ENCODE assay signal across 13 mouse cellular contexts in the genomic region with DNA sequence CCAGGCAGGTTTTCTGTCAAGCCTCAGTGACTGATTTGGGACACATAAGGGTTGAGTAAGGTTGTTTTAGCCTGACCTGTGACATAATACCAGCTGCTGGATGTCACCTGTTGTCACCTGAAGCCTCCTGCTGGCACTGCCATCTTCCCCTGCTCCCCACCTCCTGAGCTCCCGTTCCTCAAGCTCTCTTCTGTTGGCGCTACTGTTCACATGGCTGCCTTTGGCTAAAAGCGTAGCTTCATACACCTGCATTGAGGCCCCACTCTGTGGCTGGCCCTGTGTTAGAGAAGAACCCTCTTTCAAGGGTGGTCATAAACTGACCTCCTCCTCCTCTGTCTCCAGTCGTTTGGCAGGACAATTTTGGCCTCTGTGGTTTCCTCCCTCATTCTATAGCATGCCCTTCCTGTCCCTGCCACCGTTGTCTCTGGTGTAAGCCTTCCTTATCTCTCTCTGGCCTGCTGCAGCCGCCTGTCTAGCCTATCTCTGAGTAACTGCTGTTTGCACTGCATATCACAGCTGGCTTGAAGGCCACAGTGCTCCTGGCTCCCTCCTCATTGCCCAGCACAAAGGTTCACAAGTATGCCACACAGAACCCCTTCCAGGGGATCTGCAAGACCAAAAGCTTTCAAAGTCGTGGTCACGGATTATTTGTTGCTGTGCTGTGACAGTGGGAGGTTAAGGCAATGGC. TPM values are rescaled to one million over a fixed set of nuclear protein-coding genes. Genes with fewer than 3 reads are reported as not detected.
DNase-seq lines count a peak whose midpoint lies in the region; ATAC-seq and TF ChIP-seq lines count a peak whose summit lies in the region.
"Had no signal": no experiment of that assay in that cellular context is flagged by ENCODE, and none has a peak within 500 bp of the region (broad histone marks: within the 10 kb centered on the region; RNA-seq: fewer than 3 reads in every experiment).

No protein-coding gene starts in this region.

- H3K79me2 ChIP-seq in CH12.LX (replicated peaks; ENCODE audit: control insufficient read depth, extremely low read depth, insufficient read depth, poor library complexity, severe bottlenecking) = no peaks in the 10 kb centered on the region; the same call in none of the 2 replicates

- H3K9ac ChIP-seq in CH12.LX (ENCODE audit: insufficient read depth, low read depth) = peak overlapping the region; percentile 77; the same call in 1 of the 2 replicates
- H3K9ac ChIP-seq: forebrain, embryonic 12.5 days; hindbrain, embryonic 15.5 days; limb, embryonic 15.5 days had no signal

- no peak for TF ChIP-seq EP300 in CH12.LX (IDR thresholded peaks at IDR 0.05; ENCODE audit: low read length)

- no peaks in the 10 kb centered on the region for H3K9me3 ChIP-seq in heart, embryonic 10.5 days
- peaks cover 4% of the 10 kb centered on the region for H3K9me3 ChIP-seq in CH12.LX (replicated peaks; ENCODE audit: low read length)
- no peaks in the 10 kb centered on the region for H3K9me3 ChIP-seq in megakaryocyte, embryonic 14.5 days
- H3K9me3 ChIP-seq: forebrain, embryonic 12.5 days; hindbrain, embryonic 15.5 days; limb, embryonic 15.5 days had no signal

- peaks cover 32% of the 10 kb centered on the region for H3K4me1 ChIP-seq in heart, embryonic 10.5 days
- H3K4me1 ChIP-seq in CH12.LX (ENCODE audit: control insufficient read depth in 1 of 2, insufficient read depth in 2 of 2) = peaks cover 24 to 71% of the 10 kb centered on the region in 2 experiments
- H3K4me1 ChIP-seq in megakaryocyte, embryonic 14.5 days = peaks cover 100% of the 10 kb centered on the region
- H3K4me1 ChIP-seq: hindbrain, embryonic 15.5 days; limb, embryonic 15.5 days had no signal

- no peak overlapping the region for H3K4me2 ChIP-seq in CH12.LX (ENCODE audit: insufficient read depth, low read depth, poor library complexity, severe bottlenecking)
- H3K4me2 ChIP-seq: forebrain, embryonic 12.5 days; hindbrain, embryonic 15.5 days; limb, embryonic 15.5 days had no signal

- no peak for TF ChIP-seq POLR2A in CH12.LX (IDR thresholded peaks at IDR 0.05; ENCODE audit: low read depth, low read length)

- no peaks in the 10 kb centered on the region for H3K27me3 ChIP-seq in heart, embryonic 10.5 days (ENCODE audit: insufficient read depth, poor library complexity, severe bottlenecking)
- H3K27me3 ChIP-seq in CH12.LX (replicated peaks) = no peaks in the 10 kb centered on the region
- H3K27me3 ChIP-seq in megakaryocyte, embryonic 14.5 days (replicated peaks) = no peaks in the 10 kb centered on the region
- H3K27me3 ChIP-seq: forebrain, embryonic 12.5 days; hindbrain, embryonic 15.5 days; limb, embryonic 15.5 days had no signal

- no peak for TF ChIP-seq CTCF in CH12.LX (conservative IDR thresholded peaks at IDR 0.05 in 1 of 2, IDR thresholded peaks at IDR 0.05 in 1 of 2; ENCODE audit: low read depth in 2 of 2, low read length in 2 of 2)

- no peak overlapping the region for H3K4me3 ChIP-seq in heart, embryonic 10.5 days
- peak overlapping the region in 1 of 3 experiments; percentile 19 for H3K4me3 ChIP-seq in CH12.LX (replicated peaks in 1 of 3; ENCODE audit: low read depth in 2 of 3, low read length in 2 of 3, poor library complexity in 1 of 3)
- peak overlapping the region; percentile 66 for H3K4me3 ChIP-seq in megakaryocyte, embryonic 14.5 days (replicated peaks)
- H3K4me3 ChIP-seq: forebrain, embryonic 12.5 days; hindbrain, embryonic 15.5 days; limb, embryonic 15.5 days; myocyte had no signal

- dilution Hi-C loops in CH12.LX (cut with MboI; ENCODE audit: extremely low pct_ligation_motif_present, extremely low pct_unique_long_range_greater_than_20kb, low sequenced_read_pairs) = no loop called here

- in situ Hi-C loops in CH12.LX (cut with MboI; ENCODE audit: low pct_ligation_motif_present, low pct_unique_long_range_greater_than_20kb, low sequenced_read_pairs) = loop anchor here (10.0 kb wide), 1 partner anchor 64 kb away; a partner anchor contains a TSS

- WGBS in heart, embryonic 10.5 days = 32% methylated on average over 8 of the region's 8 CpGs

- H3K36me3 ChIP-seq in heart, embryonic 10.5 days = peaks cover 19% of the 10 kb centered on the region; the same call in 1 of the 2 replicates
- peaks cover 48 to 73% of the 10 kb centered on the region in 2 experiments for H3K36me3 ChIP-seq in CH12.LX (replicated peaks in 1 of 2; ENCODE audit: control insufficient read depth in 1 of 2, insufficient read depth in 1 of 2, low read length in 1 of 2)
- H3K36me3 ChIP-seq in megakaryocyte, embryonic 14.5 days (replicated peaks; ENCODE audit: low read length) = peaks cover 100% of the 10 kb centered on the region
- H3K36me3 ChIP-seq: hindbrain, embryonic 15.5 days had no signal

- H3K27ac ChIP-seq in heart, embryonic 10.5 days = peak overlapping the region; percentile 67
- peak overlapping the region; percentile 47 for H3K27ac ChIP-seq in CH12.LX (ENCODE audit: insufficient read depth, low read depth)
- H3K27ac ChIP-seq: forebrain, embryonic 12.5 days; hindbrain, embryonic 15.5 days; limb, embryonic 15.5 days had no signal

- TF ChIP-seq RAD21 in CH12.LX (IDR thresholded peaks at IDR 0.05; ENCODE audit: low read depth, low read length) = no peak

- intact Hi-C loops in heart, postnatal 36 days (cut with DNase I) = loop anchor here (5.0 kb wide), 1 partner anchor 112 kb away; a partner anchor contains a TSS

- peak; percentile 95 for DNase-seq in heart, embryonic 10.5 days (ENCODE audit: low spot score)
- no peak for DNase-seq in heart, postnatal 36 days
- DNase-seq in CH12.LX (ENCODE audit: extremely low read depth) = no peak
- DNase-seq in frontal cortex, adult 2 months (ENCODE audit: extremely low spot score in 1 of 2, low spot score in 1 of 2) = no peak
- DNase-seq: cerebellum, adult 9-11 months had no signal

- ATAC-seq in hematopoietic stem cell, adult 5-6 weeks (replicated peaks in 1 of 2; ENCODE audit: insufficient read depth in 1 of 2, low FRiP score in 2 of 2, low TSS enrichment in 1 of 2, low read depth in 1 of 2, poor library complexity in 2 of 2, severe bottlenecking in 2 of 2) = peak; percentile 48 to 63
- no peak for ATAC-seq in frontal cortex, adult (ENCODE audit: low TSS enrichment)
- ATAC-seq in activated CD4-positive, CD25-positive, alpha-beta regulatory T cell, adult 4 months = no peak

TF ChIP-seq in CH12.LX, 34 proteins besides CTCF, POLR2A, EP300 and RAD21:
- no peak for TF ChIP-seq SMC3 (IDR thresholded peaks at IDR 0.05; ENCODE audit: low read depth, low read length)
- no peak for TF ChIP-seq ELF1 (IDR thresholded peaks at IDR 0.05; ENCODE audit: low read depth, low read length)
- no peak for TF ChIP-seq TCF12 (IDR thresholded peaks at IDR 0.05; ENCODE audit: low read depth, low read length)
TF ChIP-seq in CH12.LX: peak in this region for 0.

RNA-seq across cellular contexts. Expression of a gene that starts 10.1 kb away (rescaled TPM):
- polyA plus RNA-seq in heart, embryonic 10.5 days (2016; fragmentation: Nextera tagmentation; extraction: Ambion mirVana) = 22.7 and 23.0 TPM in 2 replicates
- 10 to 100 TPM; 22.8 to 23.8 TPM for total RNA-seq in heart, postnatal 36 days (2021)
- total RNA-seq in CH12.LX (2012; rRNA removed) (34.7 and 39.0 TPM in 2 replicates), CH12.LX (2014; rRNA removed) (15.7 and 17.8 TPM in 2 replicates)
- 31.5 and 38.5 TPM in 2 replicates for polyA plus RNA-seq in CH12.LX (2012; ENCODE audit: insufficient read length, low read depth)
- 40.2 and 48.3 TPM in 2 replicates for total RNA-seq in hematopoietic stem cell, adult 5-6 weeks (2017)
- polyA plus RNA-seq in megakaryocyte, embryonic 14.5 days (2012; ENCODE audit: insufficient read depth, low replicate concordance) = 293 and 361 TPM in 2 replicates
- 60.8 and 70.3 TPM in 2 replicates for polyA plus RNA-seq in frontal cortex, adult 2 months (2012; rRNA removed)
- polyA plus RNA-seq in activated CD4-positive, CD25-positive, alpha-beta regulatory T cell, adult 4 months (2017; shearing (Covaris generic)) = 10 to 100 TPM; 30.7 to 46.8 TPM

RNA-seq across cellular contexts. Expression of a gene that starts 21.2 kb away (rescaled TPM):
- polyA plus RNA-seq in heart, embryonic 10.5 days (2016; fragmentation: Nextera tagmentation; extraction: Ambion mirVana) = 5.9 and 9.8 TPM in 2 replicates
- 1 to 10 TPM; 4.7 to 5.4 TPM for total RNA-seq in heart, postnatal 36 days (2021)
- total RNA-seq in CH12.LX (2012; rRNA removed) (9.2 and 9.3 TPM in 2 replicates), CH12.LX (2014; rRNA removed) (7.4 and 7.8 TPM in 2 replicates)
- 5.9 and 9.2 TPM in 2 replicates for polyA plus RNA-seq in CH12.LX (2012; ENCODE audit: insufficient read length, low read depth)
- total RNA-seq in hematopoietic stem cell, adult 5-6 weeks (2017) = 14.8 and 18.8 TPM in 2 replicates
- 19.3 and 30.2 TPM in 2 replicates for polyA plus RNA-seq in megakaryocyte, embryonic 14.5 days (2012; ENCODE audit: insufficient read depth, low replicate concordance)
- 10.9 and 11.5 TPM in 2 replicates for polyA plus RNA-seq in frontal cortex, adult 2 months (2012; rRNA removed)
- 10 to 100 TPM in 1 of 2 experiments, 1 to 10 TPM in 1; 10.0 to 13.4 TPM for polyA plus RNA-seq in activated CD4-positive, CD25-positive, alpha-beta regulatory T cell, adult 4 months (2017; shearing (Covaris generic))

RNA-seq across cellular contexts. Expression of a gene that starts 35.1 kb away (rescaled TPM):
- not detected in 2 replicates for polyA plus RNA-seq in heart, embryonic 10.5 days (2016; fragmentation: Nextera tagmentation; extraction: Ambion mirVana)
- not detected for total RNA-seq in heart, postnatal 36 days (2021)
- total RNA-seq in CH12.LX (2012; rRNA removed) (not detected in 2 replicates), CH12.LX (2014; rRNA removed) (not detected in 2 replicates)
- not detected in 2 replicates for polyA plus RNA-seq in CH12.LX (2012; ENCODE audit: insufficient read length, low read depth)
- not detected in 2 replicates for total RNA-seq in hematopoietic stem cell, adult 5-6 weeks (2017)
- 0.29 TPM in 1 of 2 replicates, not detected in the other for polyA plus RNA-seq in megakaryocyte, embryonic 14.5 days (2012; ENCODE audit: insufficient read depth, low replicate concordance)
- 0.16 and 0.32 TPM in 2 replicates for polyA plus RNA-seq in frontal cortex, adult 2 months (2012; rRNA removed)
- not detected for polyA plus RNA-seq in activated CD4-positive, CD25-positive, alpha-beta regulatory T cell, adult 4 months (2017; shearing (Covaris generic))
- polyA plus RNA-seq: forebrain, embryonic 12.5 days; limb, embryonic 15.5 days; myocyte had no signal

RNA-seq across cellular contexts. Expression of a gene that starts 41.3 kb away (rescaled TPM):
- not detected in 2 replicates for polyA plus RNA-seq in heart, embryonic 10.5 days (2016; fragmentation: Nextera tagmentation; extraction: Ambion mirVana)
- total RNA-seq in heart, postnatal 36 days (2021) = not detected
- total RNA-seq in CH12.LX (2012; rRNA removed) (not detected in 2 replicates), CH12.LX (2014; rRNA removed) (not detected in 2 replicates)
- polyA plus RNA-seq in CH12.LX (2012; ENCODE audit: insufficient read length, low read depth) = not detected in 2 replicates
- total RNA-seq in hematopoietic stem cell, adult 5-6 weeks (2017) = not detected in 2 replicates
- 0.16 TPM in 1 of 2 replicates, not detected in the other for polyA plus RNA-seq in megakaryocyte, embryonic 14.5 days (2012; ENCODE audit: insufficient read depth, low replicate concordance)
- 0.08 and 0.16 TPM in 2 replicates for polyA plus RNA-seq in frontal cortex, adult 2 months (2012; rRNA removed)
- polyA plus RNA-seq in activated CD4-positive, CD25-positive, alpha-beta regulatory T cell, adult 4 months (2017; shearing (Covaris generic)) = not detected
- polyA plus RNA-seq: forebrain, embryonic 12.5 days; limb, embryonic 15.5 days; myocyte had no signal

Comparison
In these comparisons a context has a peak if more than half of its experiments do, and no peak if none do; other contexts are left out.
1. ATAC-seq: peak in hematopoietic stem cell, adult 5-6 weeks (2 of 2); none in frontal cortex, adult (single experiment) and activated CD4-positive, CD25-positive, alpha-beta regulatory T cell, adult 4 months (single experiment).